Mouse (Mus musculus) stomach, postnatal 0 days (tissue): ENCODE data around the gene Zfp385a.

Source experiments
- CTCF ChIP-seq: IDR thresholded peaks from 2 replicates; pipeline ENCODE4 v1.5.1; 2016; ENCODE audit warnings: antibody characterized with exemption, low read depth, mild to moderate bottlenecking, moderate library complexity
- EP300 ChIP-seq: optimal IDR thresholded peaks from 2 replicates; pipeline ENCODE3; 2016; ENCODE audit warnings: antibody characterized with exemption

GRCm38 (mm10) chr15:103368179-103368940 is 28.5 kb upstream of the Zfp385a start:
- TF ChIP-seq CTCF (no peak), EP300 (no peak)
